Mouse (Mus musculus): ENCODE measurements around the gene Maco1.
"Not testable (repeated sequence)": the region's sequence is repeated elsewhere in the genome, so short reads cannot be mapped to it uniquely, and the experiment has no call there.

Gene Maco1

DNA sequence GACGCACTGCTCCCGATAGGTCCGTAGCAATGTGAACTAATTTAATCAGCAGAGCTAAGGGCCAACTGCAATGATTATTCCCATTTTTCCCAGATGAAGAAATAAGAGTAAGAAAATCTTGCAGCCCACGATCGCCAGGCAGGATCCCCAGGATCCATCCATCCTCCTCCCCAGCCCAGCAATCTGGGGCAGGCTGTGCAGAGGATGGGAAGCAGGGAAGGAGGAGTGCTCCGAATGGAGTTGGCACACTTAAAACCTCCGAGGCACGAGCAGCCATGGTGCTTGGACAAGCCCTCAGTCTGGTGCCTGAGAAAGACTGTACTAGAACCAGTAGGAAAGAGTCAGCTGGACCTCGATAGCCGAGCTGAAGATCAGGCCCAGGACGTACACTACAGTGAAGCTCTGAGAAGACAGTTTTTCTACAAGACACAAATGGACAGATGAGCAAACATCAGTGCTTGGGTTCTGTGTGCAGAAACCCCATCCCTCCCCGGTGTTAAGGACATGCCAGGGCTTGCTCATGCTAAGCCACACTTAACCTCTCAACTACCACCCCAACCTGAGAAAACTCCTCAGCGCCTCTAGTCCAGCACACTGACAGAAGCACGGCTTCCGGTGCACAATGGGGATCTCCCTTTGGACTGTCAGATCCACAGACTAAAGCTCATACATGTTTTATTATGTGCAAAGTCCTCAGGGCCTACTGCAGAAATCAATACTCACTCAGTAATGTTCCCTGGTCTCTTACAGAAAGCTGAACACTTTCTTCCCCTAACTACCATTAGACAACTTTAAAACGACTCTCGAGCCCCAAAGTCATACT, 39.5 kb downstream of the Maco1 start:
- DNase-seq (ENCODE audit: low read depth, low spot score), result no peak

DNA sequence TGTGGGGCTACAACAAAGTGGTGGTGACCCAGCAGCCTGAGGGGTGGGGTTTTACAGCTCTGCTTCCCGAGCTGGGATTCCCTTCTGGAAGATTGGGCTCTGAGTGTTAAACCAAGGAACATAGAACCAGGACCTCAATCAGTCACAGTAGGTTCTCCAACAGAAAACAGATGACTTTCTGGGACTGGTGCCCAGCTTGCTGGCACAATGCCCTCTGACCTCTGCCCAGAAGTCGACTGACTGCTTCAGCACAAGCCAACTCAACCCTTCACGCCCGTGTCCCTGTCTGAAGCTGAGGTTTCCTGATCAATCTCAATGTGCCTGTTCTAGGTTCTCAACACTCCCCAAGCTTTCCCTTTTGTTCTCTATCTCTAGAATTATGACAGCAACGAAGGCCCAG, 48.4 kb downstream of the Maco1 start:
- no peak for DNase-seq (ENCODE audit: low read depth, low spot score)

DNA sequence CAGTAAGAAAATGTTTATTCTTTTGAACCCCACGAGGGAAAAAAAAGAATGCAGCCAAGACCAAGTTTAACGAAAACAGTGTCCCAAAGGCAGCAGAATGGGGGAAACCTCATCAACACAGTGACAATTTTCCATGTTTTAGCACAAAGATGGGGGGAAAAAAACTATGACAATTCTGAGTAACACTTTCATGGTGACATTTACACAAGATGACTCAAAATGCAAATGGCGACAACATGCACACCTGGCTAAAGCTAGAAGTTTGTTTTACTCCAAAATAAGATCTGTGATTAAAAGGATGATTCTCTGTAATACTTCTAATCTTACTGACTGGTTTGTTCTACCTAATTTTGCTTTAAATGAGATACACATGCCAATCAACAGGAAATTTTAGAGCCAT, 50.4 kb downstream of the Maco1 start:
- DNase-seq (ENCODE audit: low read depth, low spot score), result no peak

DNA sequence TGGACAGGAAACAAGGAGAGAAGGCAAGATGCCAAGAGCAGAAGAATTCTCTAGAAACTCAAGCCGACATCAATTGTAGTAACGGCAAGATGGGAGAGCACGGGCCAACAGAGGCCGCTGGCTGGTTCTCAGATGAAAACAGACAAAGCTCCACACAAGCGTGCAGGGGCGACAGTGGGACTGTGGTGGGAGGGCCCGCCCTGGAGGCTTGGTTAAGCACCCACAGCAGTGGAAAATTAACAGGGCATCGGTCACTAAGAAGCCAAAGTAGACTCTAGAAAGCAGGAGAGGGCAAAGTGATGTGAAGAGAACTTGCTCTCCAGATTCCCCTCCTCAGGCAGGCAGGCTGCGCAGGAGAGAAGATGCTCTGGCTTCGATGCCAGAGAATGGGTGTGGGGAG, 51.0 kb downstream of the Maco1 start:
- DNase-seq (ENCODE audit: low read depth, low spot score), result no peak

DNA sequence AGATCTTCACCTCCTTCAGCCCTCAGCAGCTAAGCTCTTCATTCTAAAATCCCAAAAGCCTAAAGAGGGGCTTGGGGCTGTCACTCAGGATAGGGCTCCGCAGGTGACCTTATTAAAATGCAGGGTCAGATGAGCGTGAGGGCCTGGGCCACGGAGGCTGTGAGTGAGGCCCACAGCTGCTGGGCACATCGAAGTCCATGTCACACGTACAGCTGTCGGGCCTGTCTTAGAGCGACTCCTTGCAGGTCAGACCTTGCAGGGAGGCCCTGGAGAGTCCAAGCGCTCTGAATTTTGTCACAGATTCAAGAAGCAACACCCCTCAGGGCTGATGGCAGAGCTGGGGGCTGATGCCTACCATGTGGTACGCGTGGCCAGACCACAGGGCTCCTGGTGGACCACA, 52.5 kb downstream of the Maco1 start:
- no peak for DNase-seq (ENCODE audit: low read depth, low spot score)

DNA sequence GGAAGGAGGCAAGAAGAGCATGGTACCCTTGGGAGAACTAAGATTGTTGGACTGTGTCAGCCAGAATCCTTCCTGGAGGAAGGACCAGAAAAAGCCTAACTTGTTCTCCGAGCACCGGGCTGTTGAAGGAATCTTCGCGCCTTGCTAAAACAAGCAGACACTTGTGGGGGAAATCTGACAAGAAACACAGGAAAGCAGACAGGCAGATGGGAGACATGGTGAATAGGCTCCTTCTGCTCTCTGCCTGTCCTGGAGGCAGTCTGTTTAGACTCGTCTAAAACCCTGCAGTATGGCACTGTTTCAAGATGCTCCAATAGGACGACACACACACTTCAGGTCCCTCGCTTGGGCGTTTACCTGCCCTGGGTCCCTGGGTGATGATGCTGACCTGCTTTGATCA, 53.0 kb downstream of the Maco1 start:
- DNase-seq (ENCODE audit: low read depth, low spot score), result no peak

DNA sequence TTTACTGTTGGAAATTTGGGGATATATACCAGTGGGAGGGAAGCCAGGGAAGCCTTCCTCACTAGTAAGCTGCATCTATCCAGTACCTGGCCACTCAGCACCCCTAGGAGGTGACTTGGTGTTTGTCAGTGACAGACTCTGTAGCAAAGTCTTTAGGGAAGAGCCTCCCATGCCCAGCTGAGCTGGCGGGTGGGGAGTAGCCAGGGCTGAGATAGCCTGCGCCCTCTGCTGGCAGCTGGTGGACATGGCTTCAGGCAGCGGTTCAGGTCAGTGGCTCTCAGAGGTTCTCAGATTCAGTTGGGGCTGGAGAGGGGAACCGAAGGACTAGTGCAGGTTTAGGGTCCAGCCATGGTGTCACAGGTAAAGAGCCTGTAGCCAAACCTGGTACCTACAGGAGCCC, 53.9 kb downstream of the Maco1 start:
- DNase-seq (ENCODE audit: low read depth, low spot score), result peak; percentile 53

DNA sequence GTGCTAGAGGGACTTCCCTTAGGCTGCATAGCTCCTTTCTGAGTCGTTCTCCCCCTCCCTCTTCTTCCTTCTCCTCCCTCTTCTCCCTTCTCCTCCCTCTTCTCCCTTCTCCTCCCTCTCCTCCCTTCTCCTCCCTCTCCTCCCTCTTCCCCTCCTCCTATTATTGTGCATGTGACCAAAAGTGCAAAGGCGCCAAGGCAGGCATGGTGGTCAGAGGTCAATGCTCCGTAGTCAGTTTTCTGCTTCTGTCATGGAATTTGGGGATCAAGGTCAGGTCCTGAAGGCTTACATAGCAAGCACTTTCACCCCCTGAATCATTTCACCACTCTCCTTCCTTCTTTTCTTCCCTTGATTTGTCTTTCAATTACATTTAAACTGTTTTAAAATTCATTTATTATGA, 54.3 kb downstream of the Maco1 start:
- no peak for DNase-seq (ENCODE audit: low read depth, low spot score)

DNA sequence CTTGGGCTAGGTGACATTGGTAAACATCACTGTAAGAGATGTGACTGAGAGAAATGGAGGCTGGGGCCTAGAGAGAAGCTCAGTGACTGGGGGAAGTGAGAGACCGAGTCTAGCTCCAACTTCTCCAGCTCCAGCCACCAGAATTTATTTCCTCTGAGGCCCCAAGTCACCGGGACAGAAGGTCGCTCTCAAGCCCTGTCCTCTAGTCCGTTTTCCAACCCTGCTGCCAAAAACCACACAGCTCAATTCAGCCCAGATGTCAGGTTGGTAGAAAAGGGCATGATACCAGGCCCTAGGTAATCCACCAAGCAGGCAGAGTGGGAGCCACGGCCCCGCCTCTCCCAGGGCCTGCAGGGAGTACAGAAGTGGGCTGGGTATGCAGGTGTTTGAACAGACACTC, 55.5 kb downstream of the Maco1 start:
- DNase-seq (ENCODE audit: low read depth, low spot score), result no peak

DNA sequence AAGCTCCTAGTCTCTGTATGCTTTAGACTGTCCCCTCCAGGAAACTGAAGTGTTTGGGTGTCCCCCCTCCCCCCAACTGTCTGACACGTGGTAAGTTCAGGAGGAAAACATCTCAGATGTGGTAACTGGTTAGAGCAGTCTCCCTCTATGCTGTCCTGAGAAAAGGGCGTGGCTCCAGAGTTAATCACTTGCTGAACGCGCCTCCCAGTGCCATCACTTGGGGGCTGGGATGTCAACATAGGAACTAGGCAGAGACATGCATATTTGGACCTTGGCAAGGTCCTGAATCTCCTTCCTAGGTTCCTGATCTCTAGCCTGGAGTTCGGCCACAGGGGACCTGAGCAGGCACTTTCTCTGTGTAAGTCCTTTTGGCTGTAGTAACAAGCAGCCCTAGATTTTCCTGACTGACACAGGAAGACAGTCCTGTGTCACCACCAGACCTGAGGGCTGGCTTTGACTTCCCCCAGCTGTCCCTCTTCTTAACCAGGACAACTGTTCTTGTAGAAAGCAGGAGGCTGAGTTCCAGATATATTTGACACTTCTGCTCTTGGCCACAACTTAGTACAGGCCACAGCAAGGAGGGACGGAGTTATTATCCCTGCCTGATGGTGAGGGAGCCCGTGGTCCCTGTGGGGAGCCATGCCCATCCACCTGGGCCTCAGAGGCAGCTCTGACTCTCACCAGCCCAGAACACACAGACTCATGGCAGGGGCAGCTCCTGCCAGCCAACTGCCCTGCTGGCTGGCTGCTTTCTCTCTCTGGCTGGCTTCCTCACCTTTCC, 56.4 kb downstream of the Maco1 start:
- no peak for DNase-seq (ENCODE audit: low read depth, low spot score)

DNA sequence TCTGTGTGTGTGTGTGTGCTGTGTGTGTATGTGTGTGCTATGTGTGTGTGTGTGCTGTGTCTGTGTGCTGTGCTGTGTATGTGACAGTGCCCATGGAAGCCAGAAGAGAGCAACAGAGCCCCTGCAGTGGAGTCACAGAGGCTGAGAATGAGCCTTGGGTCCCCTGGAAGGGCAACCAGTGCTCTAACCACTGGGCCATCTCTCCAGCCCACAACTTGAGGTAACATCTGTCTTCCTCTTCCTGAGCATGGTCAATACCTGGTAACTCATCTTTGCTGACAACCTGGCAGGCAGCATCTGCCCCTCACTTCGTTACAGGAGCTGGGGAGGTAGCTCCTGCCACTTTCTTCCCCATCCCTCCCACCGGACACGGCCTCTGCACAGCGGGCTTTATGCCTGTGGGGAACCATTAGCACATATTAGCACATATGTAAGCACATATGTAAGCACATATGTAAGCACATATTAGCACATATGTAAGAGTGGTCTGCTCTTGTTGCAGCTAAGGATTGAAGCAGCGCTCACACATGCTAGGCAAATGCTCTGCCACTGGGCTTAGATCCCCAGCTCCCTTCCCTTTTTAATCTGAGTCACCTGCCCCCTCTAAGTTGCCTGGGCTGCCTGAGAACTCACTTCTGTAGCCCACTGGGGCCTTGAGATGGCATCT, 57.2 kb downstream of the Maco1 start:
- DNase-seq (ENCODE audit: low read depth, low spot score), result no peak

DNA sequence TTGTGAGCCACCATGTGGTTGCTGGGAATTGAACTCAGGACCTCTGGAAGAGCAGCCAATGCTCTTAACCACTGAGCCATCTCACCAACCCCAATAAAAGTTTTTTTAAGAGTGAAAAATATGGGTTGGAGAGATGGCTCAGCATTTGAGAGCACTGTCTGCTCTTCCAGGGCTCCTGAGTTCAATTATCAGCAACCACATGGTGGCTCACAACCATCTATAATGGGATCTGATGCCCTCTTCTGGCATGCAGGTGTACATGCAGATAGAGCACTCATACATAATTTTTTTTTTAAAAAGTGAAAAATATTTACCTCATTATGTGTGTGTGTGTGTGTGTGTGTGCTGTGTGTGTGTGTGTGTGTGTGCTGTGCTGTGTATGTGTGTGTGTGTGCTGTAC, 58.2 kb downstream of the Maco1 start:
- not testable (repeated sequence) for DNase-seq (ENCODE audit: low read depth, low spot score)

DNA sequence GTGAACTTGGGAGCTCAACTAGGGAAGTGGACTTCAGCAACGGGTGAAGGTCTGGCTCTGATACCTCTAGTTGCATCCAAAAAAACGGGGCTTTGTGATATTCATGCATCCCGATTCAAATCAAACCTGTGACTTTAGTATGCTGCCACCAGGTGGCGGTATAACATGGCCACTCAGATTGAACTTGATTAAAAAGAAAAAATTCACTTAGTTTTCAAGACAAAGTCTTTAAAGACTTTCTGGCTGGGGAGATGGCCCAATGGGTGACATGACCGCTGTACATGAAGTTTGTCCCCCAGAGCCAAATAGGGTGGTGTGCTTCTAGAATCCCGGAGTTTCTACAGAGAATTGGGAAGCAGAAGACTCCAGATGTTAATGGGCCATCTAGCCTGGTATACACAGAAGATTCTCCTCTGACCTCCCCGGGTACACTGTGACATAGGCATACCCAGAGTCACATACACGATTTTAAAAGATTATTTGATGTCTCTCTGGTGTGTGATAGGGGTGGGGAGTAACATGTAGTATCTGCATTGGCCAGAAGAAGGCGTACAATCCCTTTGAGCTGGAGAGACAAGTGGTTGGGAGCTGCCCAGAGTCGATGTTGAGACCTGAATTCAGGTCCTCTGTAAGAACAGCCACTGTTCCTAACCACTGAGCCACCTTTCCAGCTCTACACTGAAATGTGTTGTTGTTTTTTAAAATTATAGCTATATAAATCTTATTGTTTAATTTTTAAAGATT, 59.8 kb downstream of the Maco1 start:
- peak; percentile 60 for DNase-seq (ENCODE audit: low read depth, low spot score)

DNA sequence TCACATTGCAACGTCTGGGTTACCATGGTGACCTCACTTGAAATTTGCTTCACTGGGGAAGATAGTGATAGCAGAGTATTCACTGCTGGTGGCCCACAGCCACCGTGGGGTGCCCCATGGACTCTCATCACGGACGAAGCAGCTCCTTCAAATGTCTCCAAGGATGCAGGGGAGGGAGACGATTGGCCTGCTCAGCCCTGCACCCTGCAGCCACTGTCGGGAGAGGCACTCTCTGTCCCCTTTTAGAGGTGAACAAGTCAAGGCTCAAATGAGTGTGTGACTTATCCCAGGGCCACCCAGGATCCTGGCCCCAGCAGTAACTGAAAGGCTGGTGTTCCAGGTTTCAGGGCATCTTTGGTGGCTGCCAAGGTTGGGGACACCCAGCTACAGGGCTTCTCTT, 61.4 kb downstream of the Maco1 start:
- no peak for DNase-seq (ENCODE audit: low read depth, low spot score)

DNA sequence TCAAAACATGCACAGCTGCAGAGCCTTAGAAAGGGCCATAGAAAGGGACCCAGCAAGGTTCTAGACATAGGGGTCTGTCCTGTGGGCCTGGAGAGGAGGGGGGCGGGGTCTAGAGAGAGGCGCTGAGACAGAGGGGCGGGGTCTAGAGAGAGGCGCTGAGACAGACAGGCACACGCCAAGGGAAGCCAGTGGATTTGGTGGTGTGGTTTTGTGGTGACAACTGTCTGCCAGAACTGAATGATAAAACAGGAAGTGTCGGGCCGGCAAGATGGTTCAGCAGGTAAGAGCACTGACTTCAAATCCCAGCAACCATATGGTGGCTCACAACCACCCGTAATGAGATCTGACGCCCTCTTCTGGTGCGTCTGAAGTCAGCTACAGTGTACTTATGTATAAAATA, 66.2 kb downstream of the Maco1 start:
- no peak for DNase-seq (ENCODE audit: low read depth, low spot score)

DNA sequence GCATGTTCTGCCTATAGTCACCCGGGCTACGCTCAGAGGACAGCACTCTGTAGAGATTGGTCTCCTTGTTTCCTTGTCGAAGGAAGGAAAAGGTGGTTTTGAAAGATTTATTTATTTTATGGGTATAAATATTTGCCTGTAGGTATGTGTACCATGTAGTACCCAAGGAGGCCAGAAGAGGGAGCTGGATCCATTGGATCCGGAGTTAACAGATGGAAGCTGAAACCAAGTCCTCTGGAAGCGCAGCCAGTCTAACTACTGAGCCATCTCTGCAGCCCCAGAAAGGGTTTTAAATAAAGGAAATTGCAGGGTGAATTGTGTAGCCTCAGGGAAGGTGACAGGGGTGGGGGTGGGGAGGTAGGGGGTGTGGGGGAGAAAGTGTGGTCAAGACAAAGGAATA, 68.4 kb downstream of the Maco1 start:
- no peak for DNase-seq (ENCODE audit: low read depth, low spot score)

DNA sequence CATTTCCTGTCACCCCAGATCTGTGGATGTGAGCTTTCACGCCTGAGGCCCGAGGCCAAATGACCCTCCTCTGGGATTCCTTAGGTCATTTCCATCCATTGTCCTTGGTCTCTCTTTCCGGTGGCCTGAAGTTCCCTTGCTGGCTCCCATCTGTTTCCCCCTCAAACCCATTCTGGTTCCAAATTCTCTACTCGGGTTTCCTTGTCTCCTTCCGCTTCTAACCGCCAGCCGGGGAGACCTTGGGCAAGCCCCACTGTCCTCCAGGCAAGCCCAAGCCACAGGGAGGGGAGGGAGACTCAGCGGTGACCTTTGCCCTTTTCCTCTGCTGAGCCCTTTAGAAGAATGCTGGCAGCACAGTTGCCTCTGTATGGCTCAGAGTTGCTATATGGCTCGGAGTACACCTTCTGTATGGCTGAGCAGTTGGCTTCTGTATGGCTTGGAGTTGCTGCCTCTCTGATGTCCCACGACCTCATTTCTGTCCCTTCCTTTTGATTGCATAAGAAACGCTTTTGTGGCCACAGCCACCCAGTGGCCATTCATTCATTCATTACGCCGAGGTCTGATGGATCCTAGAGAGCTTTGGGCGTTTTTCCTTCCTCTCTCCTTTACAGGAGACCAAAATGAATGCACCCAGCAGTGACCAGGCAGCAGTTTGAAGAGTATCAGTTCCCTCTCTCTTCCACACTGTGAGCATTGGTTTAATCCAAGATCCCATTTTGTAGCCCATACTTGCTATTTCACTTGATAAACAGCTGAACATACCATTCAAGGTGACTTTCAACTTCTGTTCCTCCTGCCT, 73.8 kb downstream of the Maco1 start:
- no peak for DNase-seq (ENCODE audit: low read depth, low spot score)

DNA sequence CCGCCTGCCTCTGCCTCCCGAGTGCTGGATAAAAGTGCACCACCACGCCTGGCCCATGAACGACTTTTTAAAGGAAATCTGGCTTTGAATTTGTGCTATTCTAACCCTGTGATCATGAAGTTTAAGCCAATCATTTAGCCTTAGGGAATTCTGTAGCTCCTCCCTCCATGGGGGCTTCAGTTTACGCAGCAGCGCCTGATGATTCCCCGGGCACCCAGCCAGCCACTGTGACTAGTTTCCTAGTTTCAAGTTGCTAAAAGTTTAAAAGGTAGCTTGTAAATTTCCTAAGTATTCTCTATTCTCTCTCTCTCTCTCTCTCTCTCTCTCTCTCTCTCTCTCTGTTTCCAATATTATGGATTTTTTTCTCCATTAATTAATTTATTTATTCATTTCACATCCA, 76.9 kb downstream of the Maco1 start:
- no peak for DNase-seq (ENCODE audit: low read depth, low spot score)

DNA sequence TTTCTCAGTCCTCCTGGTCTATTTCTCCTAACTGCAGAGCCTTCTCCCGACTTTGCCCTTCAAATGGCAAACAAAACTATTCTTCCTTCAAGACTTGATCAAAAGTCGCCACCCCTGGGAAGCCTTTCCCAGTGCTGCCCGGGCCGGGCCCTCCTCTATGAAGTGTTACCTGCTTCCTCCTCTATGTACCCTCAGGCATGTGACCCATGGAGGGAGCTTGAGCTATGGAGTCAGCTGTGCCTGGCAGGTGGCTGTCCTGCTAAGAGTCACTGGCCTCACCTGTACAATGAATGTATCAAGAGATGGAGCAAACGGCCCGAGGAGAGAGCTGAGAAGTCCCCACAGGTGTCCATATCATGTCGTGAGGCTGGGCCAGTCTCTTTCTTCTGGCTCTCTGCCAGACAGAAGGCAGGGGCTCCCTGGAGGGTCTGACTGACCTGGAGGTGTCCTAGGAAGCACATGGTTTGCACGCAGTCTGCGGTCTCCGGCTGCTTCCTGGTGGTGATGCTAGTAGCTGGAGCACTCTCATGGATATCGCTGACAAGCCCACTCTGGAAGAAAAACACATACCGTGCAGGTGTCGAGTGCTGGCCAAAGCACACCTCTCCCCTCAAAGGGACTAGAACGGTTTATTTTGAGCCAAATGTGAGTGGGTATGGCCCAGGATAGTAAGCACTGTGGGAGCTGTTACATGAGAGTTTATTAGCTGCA, 77.8 kb downstream of the Maco1 start:
- no peak for DNase-seq (ENCODE audit: low read depth, low spot score)

DNA sequence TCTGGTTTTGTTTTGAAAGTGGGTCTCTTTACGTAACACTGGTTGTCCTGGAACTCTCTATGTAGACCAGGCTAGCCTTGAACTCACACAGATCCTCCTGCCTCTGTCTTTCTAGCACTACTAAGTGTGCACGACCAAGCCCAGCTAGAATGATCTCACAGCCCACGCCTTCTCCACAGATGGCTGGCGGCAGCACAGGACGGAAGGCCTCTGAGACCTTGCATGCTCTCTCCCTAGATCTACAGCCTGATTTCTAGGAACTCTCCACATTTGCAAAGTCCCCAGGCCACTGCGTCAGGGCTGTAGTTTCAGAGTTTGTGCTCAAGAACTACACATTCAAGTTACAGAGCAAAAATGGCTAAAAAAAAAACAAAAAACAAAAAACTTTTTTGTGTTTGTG, 79.0 kb downstream of the Maco1 start:
- no peak for DNase-seq (ENCODE audit: low read depth, low spot score)
